Mouse (Mus musculus) small intestine, adult 2 months (tissue): ENCODE data around the gene S100z.

Experiments
- CTCF ChIP-seq: fragments of 200-500 bp; IDR thresholded peaks from 2 replicates; pipeline ENCODE4 v1.5.1; 2012; ENCODE audit warnings: low read depth, mild to moderate bottlenecking, control low read depth, inconsistent platforms, low read length, moderate library complexity, mixed read lengths; ENCODE audit not compliant: insufficient replicate concordance, insufficient read length; ENCODE audit errors: extremely low read depth
- POLR2A ChIP-seq: fragments of 200-500 bp; IDR thresholded peaks from 2 replicates; pipeline ENCODE4 v1.6.1; 2012; ENCODE audit warnings: low read depth, mild to moderate bottlenecking, control low read depth, inconsistent platforms, low read length, moderate library complexity

GRCm38 (mm10) chr13:95443376-95444233, 34.9 kb downstream of the S100z start:
- no peak for TF ChIP-seq POLR2A
- TF ChIP-seq CTCF = no peak
